Mouse (Mus musculus) stomach, postnatal 0 days (tissue): ENCODE measurements around the gene Speg. TPM values are rescaled to one million over a fixed set of nuclear protein-coding genes. Genes with fewer than 3 reads are reported as not detected.

ENCODE experiments used
- ATAC-seq: fragments of 200-750 bp; cut with Nextera tagmentation; 2 replicates; pipeline ENCODE4 v1.8.0; 2017; ENCODE audit not compliant: low FRiP score, low TSS enrichment
- DNase-seq: peaks from one replicate; pipeline ENCODE4 v3.0.0-alpha.2; 2016; ENCODE audit warnings: low spot score
- H3K27ac ChIP-seq: fragments of 300-500 bp; sonication (generic); replicated peaks from 2 replicates; pipeline ENCODE4 v1.5.1; 2014; ENCODE audit warnings: mild to moderate bottlenecking, control low read depth
- H3K27me3 ChIP-seq: fragments of 300-500 bp; sonication (generic); 2 replicates; pipeline ENCODE4 v1.6.1; 2014; ENCODE audit warnings: low read length; ENCODE audit not compliant: control insufficient read depth, insufficient read depth
- H3K36me3 ChIP-seq: fragments of 300-500 bp; sonication (generic); 2 replicates; pipeline ENCODE4 v1.6.1; 2014; ENCODE audit warnings: low read length, mixed read lengths; ENCODE audit not compliant: control insufficient read depth, insufficient read depth
- H3K4me1 ChIP-seq: fragments of 300-500 bp; sonication (generic); replicated peaks from 2 replicates; pipeline ENCODE4 v1.6.1; 2014; ENCODE audit warnings: antibody characterized with exemption; ENCODE audit not compliant: control insufficient read depth, insufficient read depth
- H3K4me2 ChIP-seq: fragments of 300-500 bp; sonication (generic); replicated peaks from 2 replicates; pipeline ENCODE4 v1.6.1; 2014; ENCODE audit warnings: low read depth, mild to moderate bottlenecking, control low read depth, moderate library complexity
- H3K4me3 ChIP-seq: fragments of 300-500 bp; sonication (generic); 2 replicates; pipeline ENCODE4 v1.5.1; 2014; ENCODE audit warnings: low read depth, low read length, control low read depth
- H3K9ac ChIP-seq: fragments of 300-500 bp; sonication (generic); 2 replicates; pipeline ENCODE4 v1.6.1; 2014; ENCODE audit warnings: mild to moderate bottlenecking, low read length, control low read depth, mixed read lengths
- H3K9me3 ChIP-seq: fragments of 300-500 bp; sonication (generic); 2 replicates; pipeline ENCODE4 v1.6.1; 2016; ENCODE audit warnings: low read length; ENCODE audit not compliant: control insufficient read depth
- CTCF ChIP-seq: IDR thresholded peaks from 2 replicates; pipeline ENCODE4 v1.5.1; 2016; ENCODE audit warnings: antibody characterized with exemption, low read depth, mild to moderate bottlenecking, moderate library complexity
- EP300 ChIP-seq: optimal IDR thresholded peaks from 2 replicates; pipeline ENCODE3; 2016; ENCODE audit warnings: antibody characterized with exemption
- WGBS: fragments of 180-500 bp; shearing (Covaris S2); extraction: QIAGEN DNeasy Blood & Tissue Kit; methylation state at CpG from one replicate; pipeline ENCODE4 v1.1.7; 2014; 5-methylcytosine and 5-hydroxymethylcytosine counted together
- polyA plus RNA-seq: library from polyadenylated mRNA; unstranded; fragments of >200 nt; fragmentation: Nextera tagmentation; extraction: Ambion mirVana; gene quantifications from 2 replicates; pipeline ENCODE4 v1.2.1, GENCODE M21; 2015

Speg gene
- polyA plus RNA-seq, 1 experiment from 2014 or later, result 30.0 TPM

- 0 out of 2 replicates have a peak overlapping the region, but pooled peaks have one; percentile 5 for H3K4me2 ChIP-seq
- ATAC-seq (no peak), DNase-seq (no peak)
- H3K36me3 ChIP-seq, result peaks cover 3% of the 10 kb centered on the region; the same call in 1 of the 2 replicates
- H3K4me3 ChIP-seq, result no peak overlapping the region
- no peak overlapping the region for H3K27ac ChIP-seq
- 0 out of 2 replicates have a peak, but pooled peaks cover 3% of the 10 kb centered on the region for H3K4me1 ChIP-seq
- H3K9me3 ChIP-seq, result no peaks in the 10 kb centered on the region
- H3K9ac ChIP-seq, result no peak overlapping the region
- TF ChIP-seq EP300, result no peak
- no peak for TF ChIP-seq CTCF
- H3K27me3 ChIP-seq, result no peaks in the 10 kb centered on the region
- 47% methylated on average over 23 of the region's 23 CpGs for WGBS
These were observed 13.9 kb downstream of the Speg start for GRCm38 (mm10) chr1:75388898-75389515.

GRCm38 (mm10) chr1:75393139-75393538 lies 18.0 kb downstream of the Speg start:
- Histone ChIP-seq H3K27ac (peak overlapping the region; percentile 81), H3K9ac (no peak overlapping the region), H3K27me3 (no peaks in the 10 kb centered on the region), H3K4me2 (no peak overlapping the region), H3K4me3 (no peak overlapping the region), H3K4me1 (no peaks in the 10 kb centered on the region), H3K9me3 (no peaks in the 10 kb centered on the region), H3K36me3 (peaks cover 3% of the 10 kb centered on the region; the same call in 1 of the 2 replicates)
- 38% methylated on average over 9 of the region's 9 CpGs for WGBS
- peak; percentile 35; the same call in 1 of the 2 replicates for ATAC-seq
- TF ChIP-seq EP300, result no peak
- no peak for TF ChIP-seq CTCF
- no peak for DNase-seq

GRCm38 (mm10) chr1:75393846-75394245 lies 18.7 kb downstream of the Speg start:
- no peaks in the 10 kb centered on the region for H3K27me3 ChIP-seq
- no peak for TF ChIP-seq CTCF
- TF ChIP-seq EP300, result no peak
- ATAC-seq, result no peak
- DNase-seq, result no peak
- WGBS, result 90% methylated on average over 3 of the region's 3 CpGs
- peak overlapping the region; percentile 81 for H3K27ac ChIP-seq
- no peaks in the 10 kb centered on the region for H3K9me3 ChIP-seq
- H3K4me3 ChIP-seq, result no peak overlapping the region
- H3K4me2 ChIP-seq, result no peak overlapping the region
- H3K4me1 ChIP-seq, result peaks cover under 1% of the 10 kb centered on the region; the same call in 1 of the 2 replicates
- no peaks in the 10 kb centered on the region for H3K36me3 ChIP-seq
- H3K9ac ChIP-seq, result no peak overlapping the region

- H3K9me3 ChIP-seq, result no peaks in the 10 kb centered on the region
- H3K36me3 ChIP-seq, result no peaks in the 10 kb centered on the region
- peaks cover 7% of the 10 kb centered on the region; the same call in 1 of the 2 replicates for H3K4me1 ChIP-seq
- peak overlapping the region; percentile 88 for H3K27ac ChIP-seq
- H3K9ac ChIP-seq, result 0 out of 2 replicates have a peak overlapping the region, but pooled peaks have one; percentile 31
- WGBS, result 8% methylated on average over 9 of the region's 9 CpGs
- ATAC-seq (peak; percentile 77), DNase-seq (peak; percentile 82)
- no peak overlapping the region for H3K4me3 ChIP-seq
- TF ChIP-seq EP300 (no peak), CTCF (peak; percentile 86)
- H3K4me2 ChIP-seq, result no peak overlapping the region
- H3K27me3 ChIP-seq, result no peaks in the 10 kb centered on the region
These were observed 23.8 kb downstream of the Speg start for GRCm38 (mm10) chr1:75398761-75399402.

GRCm38 (mm10) chr1:75399755-75400492 lies 24.8 kb downstream of the Speg start:
- Histone ChIP-seq H3K4me1 (peaks cover 7% of the 10 kb centered on the region; the same call in 1 of the 2 replicates), H3K9me3 (no peaks in the 10 kb centered on the region), H3K27me3 (no peaks in the 10 kb centered on the region), H3K36me3 (no peaks in the 10 kb centered on the region), H3K4me2 (peak overlapping the region; percentile 39), H3K27ac (peak overlapping the region; percentile 88), H3K4me3 (peak overlapping the region; percentile 22; the same call in 1 of the 2 replicates), H3K9ac (peak overlapping the region; percentile 50)
- DNase-seq (peak; percentile 63), ATAC-seq (peak; percentile 79)
- TF ChIP-seq EP300 (no peak), CTCF (peak; percentile 14)
- 13% methylated on average over 15 of the region's 15 CpGs for WGBS
